Mouse (Mus musculus) hindbrain, postnatal 0 days (tissue): ENCODE results near the gene Tacr2. TPM values are rescaled to one million over a fixed set of nuclear protein-coding genes. Genes with fewer than 3 reads are reported as not detected.

ENCODE experiments used
- ATAC-seq: fragments of 200-750 bp; cut with Nextera tagmentation; 2 replicates; pipeline ENCODE4 v1.8.0; 2017; ENCODE audit warnings: mild to moderate bottlenecking, moderate TSS enrichment, moderate library complexity
- DNase-seq: peaks from one replicate; pipeline ENCODE4 v3.0.0-alpha.2; 2015; ENCODE audit warnings: low spot score
- H3K27ac ChIP-seq: fragments of 300-500 bp; sonication (generic); 2 replicates; pipeline ENCODE4 v1.5.1; 2014; ENCODE audit warnings: mild to moderate bottlenecking
- H3K27me3 ChIP-seq: fragments of 300-500 bp; sonication (generic); 2 replicates; pipeline ENCODE4 v1.6.1; 2014; ENCODE audit warnings: low read length, mixed read lengths; ENCODE audit not compliant: insufficient read depth
- H3K36me3 ChIP-seq: fragments of 300-500 bp; sonication (generic); 2 replicates; pipeline ENCODE4 v1.6.1; 2014; ENCODE audit warnings: low read length, mixed read lengths; ENCODE audit not compliant: insufficient read depth
- H3K4me1 ChIP-seq: fragments of 300-500 bp; sonication (generic); 2 replicates; pipeline ENCODE4 v1.6.1; 2014; ENCODE audit warnings: antibody characterized with exemption, low read length, mixed read lengths; ENCODE audit not compliant: insufficient read depth
- H3K4me2 ChIP-seq: fragments of 300-500 bp; sonication (generic); 2 replicates; pipeline ENCODE4 v1.6.1; 2014; ENCODE audit warnings: low read depth, mild to moderate bottlenecking, low read length, moderate library complexity, mixed read lengths
- H3K4me3 ChIP-seq: fragments of 300-500 bp; sonication (generic); 2 replicates; pipeline ENCODE4 v1.5.1; 2014; ENCODE audit warnings: low read length
- H3K9ac ChIP-seq: fragments of 300-500 bp; sonication (generic); replicated peaks from 2 replicates; pipeline ENCODE4 v1.6.1; 2014; ENCODE audit warnings: mild to moderate bottlenecking, low read length, moderate library complexity, mixed read lengths
- H3K9me3 ChIP-seq: fragments of 300-500 bp; sonication (generic); 2 replicates; pipeline ENCODE4 v1.6.1; 2016; ENCODE audit warnings: low read length, mixed read lengths
- CTCF ChIP-seq: IDR thresholded peaks from 2 replicates; pipeline ENCODE4 v1.5.1; 2016; ENCODE audit warnings: antibody characterized with exemption, control low read depth, low read depth
- WGBS: fragments of 180-500 bp; shearing (Covaris S2); extraction: QIAGEN DNeasy Blood & Tissue Kit; methylation state at CpG from one replicate; pipeline ENCODE4 v1.1.7; 2014; 5-methylcytosine and 5-hydroxymethylcytosine counted together
- polyA plus RNA-seq: library from polyadenylated mRNA; unstranded; fragments of >200 nt; fragmentation: Nextera tagmentation; extraction: Ambion mirVana; gene quantifications from 2 replicates; pipeline ENCODE4 v1.2.1, GENCODE M21; 2015
- total RNA-seq: library from RNA; depleted of rRNA; stranded (reverse); fragments of >200 nt; gene quantifications from 2 replicates; pipeline ENCODE4 v1.2.3, GENCODE M21; 2014; rRNA removed

Tacr2 gene
- total and polyA plus RNA-seq, 2 experiments from 2014 or later = 0.08 TPM; not detected in 1

GRCm38 (mm10) chr10:62309593-62309992, 57.4 kb downstream of the Tacr2 start:
- no peak overlapping the region for H3K9ac ChIP-seq
- no peak for ATAC-seq
- TF ChIP-seq CTCF = no peak
- DNase-seq = no peak
- 91% methylated on average over 5 of the region's 5 CpGs for WGBS
- no peak overlapping the region for H3K4me3 ChIP-seq
- H3K27me3 ChIP-seq = no peaks in the 10 kb centered on the region
- no peak overlapping the region for H3K4me2 ChIP-seq
- H3K9me3 ChIP-seq = no peaks in the 10 kb centered on the region
- no peak overlapping the region for H3K27ac ChIP-seq
- H3K36me3 ChIP-seq = no peaks in the 10 kb centered on the region
- H3K4me1 ChIP-seq = no peaks in the 10 kb centered on the region

GRCm38 (mm10) chr10:62310259-62311039, 58.2 kb downstream of the Tacr2 start:
- H3K4me1 ChIP-seq = no peaks in the 10 kb centered on the region
- no peak for DNase-seq
- 82% methylated on average over 10 of the region's 10 CpGs for WGBS
- H3K36me3 ChIP-seq = no peaks in the 10 kb centered on the region
- no peak overlapping the region for H3K4me3 ChIP-seq
- H3K27me3 ChIP-seq = no peaks in the 10 kb centered on the region
- no peak overlapping the region for H3K9ac ChIP-seq
- H3K4me2 ChIP-seq = no peak overlapping the region
- no peaks in the 10 kb centered on the region for H3K9me3 ChIP-seq
- TF ChIP-seq CTCF = no peak
- H3K27ac ChIP-seq = no peak overlapping the region
- ATAC-seq = no peak

- no peak for ATAC-seq
- 43% methylated on average over 6 of the region's 6 CpGs for WGBS
- no peaks in the 10 kb centered on the region for H3K27me3 ChIP-seq
- no peak for DNase-seq
- H3K4me2 ChIP-seq = no peak overlapping the region
- H3K9ac ChIP-seq = no peak overlapping the region
- H3K4me1 ChIP-seq = no peaks in the 10 kb centered on the region
- H3K27ac ChIP-seq = no peak overlapping the region
- no peaks in the 10 kb centered on the region for H3K9me3 ChIP-seq
- H3K4me3 ChIP-seq = no peak overlapping the region
- TF ChIP-seq CTCF = no peak
- no peaks in the 10 kb centered on the region for H3K36me3 ChIP-seq
Observed at GRCm38 (mm10) chr10:62311464-62311863, 59.2 kb downstream of the Tacr2 start.

- Histone ChIP-seq H3K4me3 (no peak overlapping the region), H3K9ac (no peak overlapping the region), H3K36me3 (no peaks in the 10 kb centered on the region), H3K9me3 (no peaks in the 10 kb centered on the region), H3K27ac (no peak overlapping the region), H3K4me1 (no peaks in the 10 kb centered on the region), H3K27me3 (no peaks in the 10 kb centered on the region), H3K4me2 (no peak overlapping the region)
- 77% methylated on average over 7 of the region's 10 CpGs for WGBS
- no peak for DNase-seq
- no peak for TF ChIP-seq CTCF
- no peak for ATAC-seq
Observed at GRCm38 (mm10) chr10:62313140-62313539, 60.9 kb downstream of the Tacr2 start.

GRCm38 (mm10) chr10:62313885-62314424, 61.7 kb downstream of the Tacr2 start:
- DNase-seq = no peak
- Histone ChIP-seq H3K4me3 (no peak overlapping the region), H3K27me3 (no peaks in the 10 kb centered on the region), H3K9ac (no peak overlapping the region), H3K27ac (no peak overlapping the region), H3K4me1 (no peaks in the 10 kb centered on the region), H3K4me2 (no peak overlapping the region), H3K36me3 (no peaks in the 10 kb centered on the region), H3K9me3 (no peaks in the 10 kb centered on the region)
- no peak for ATAC-seq
- 60% methylated on average over 15 of the region's 15 CpGs for WGBS
- TF ChIP-seq CTCF = no peak; the same call in 1 of the 2 replicates

Other genes starting within 250 kb of the Tacr2 start
- gene Neurog3, start 119.3 kb upstream of the Tacr2 start, total RNA-seq = not detected in 2 replicates
- gene Neurog3, start 119.3 kb upstream of the Tacr2 start, polyA plus RNA-seq = not detected in 2 replicates
- gene Fam241b, start 108.5 kb upstream of the Tacr2 start, total RNA-seq = 92.9 and 97.9 TPM in 2 replicates
- 143 and 152 TPM in 2 replicates for gene Fam241b, start 108.5 kb upstream of the Tacr2 start, polyA plus RNA-seq
- 30.8 and 38.3 TPM in 2 replicates for gene Tspan15, start 21.2 kb upstream of the Tacr2 start, total RNA-seq
- 20.4 and 21.4 TPM in 2 replicates for gene Tspan15, start 21.2 kb upstream of the Tacr2 start, polyA plus RNA-seq
- 87.7 and 99.6 TPM in 2 replicates for gene Hk1, start 127.5 kb downstream of the Tacr2 start, total RNA-seq
- 140 and 144 TPM in 2 replicates for gene Hk1, start 127.5 kb downstream of the Tacr2 start, polyA plus RNA-seq
- 2.1 and 2.5 TPM in 2 replicates for gene Hkdc1, start 170.1 kb downstream of the Tacr2 start, total RNA-seq
- 0.82 and 1.1 TPM in 2 replicates for gene Hkdc1, start 170.1 kb downstream of the Tacr2 start, polyA plus RNA-seq
- 1.9 and 2.4 TPM in 2 replicates for gene 4930507D05Rik, start 197.1 kb downstream of the Tacr2 start, total RNA-seq
- 1.0 and 1.5 TPM in 2 replicates for gene 4930507D05Rik, start 197.1 kb downstream of the Tacr2 start, polyA plus RNA-seq
- 24.8 and 25.8 TPM in 2 replicates for gene Supv3l1, start 197.3 kb downstream of the Tacr2 start, total RNA-seq
- gene Supv3l1, start 197.3 kb downstream of the Tacr2 start, polyA plus RNA-seq = 15.8 and 16.7 TPM in 2 replicates
- 21.6 and 21.8 TPM in 2 replicates for gene Vps26a, start 234.4 kb downstream of the Tacr2 start, total RNA-seq
- 45.7 and 52.4 TPM in 2 replicates for gene Vps26a, start 234.4 kb downstream of the Tacr2 start, polyA plus RNA-seq